In genomic region chr7:141934951-141935350, GRCm38 (mm10) we compare ENCODE assay signal across 19 mouse cellular contexts. TPM values are rescaled to one million over a fixed set of nuclear protein-coding genes. Genes with fewer than 3 reads are reported as not detected.
DNase-seq lines count a peak whose midpoint lies in the region; ATAC-seq and TF ChIP-seq lines count a peak whose summit lies in the region.
"Had no signal": no experiment of that assay in that cellular context is flagged by ENCODE, and none has a peak within 500 bp of the region (broad histone marks: within the 10 kb centered on the region; RNA-seq: fewer than 3 reads in every experiment).

No protein-coding gene starts in this region.

- H3K9ac ChIP-seq in neural tube, embryonic 11.5 days (ENCODE audit: low read length), result no peak overlapping the region
- no peak overlapping the region for H3K9ac ChIP-seq in hindbrain, embryonic 15.5 days
- H3K9ac ChIP-seq in neural tube, embryonic 14.5 days (replicated peaks; ENCODE audit: low read depth, low read length), result no peak overlapping the region
- H3K9ac ChIP-seq: liver, embryonic 15.5 days had no signal

- H3K9me3 ChIP-seq in neural tube, embryonic 11.5 days (ENCODE audit: control insufficient read depth, low read length), result no peaks in the 10 kb centered on the region
- H3K9me3 ChIP-seq in hindbrain, embryonic 15.5 days, result no peaks in the 10 kb centered on the region
- H3K9me3 ChIP-seq in neural tube, embryonic 14.5 days (ENCODE audit: control insufficient read depth, low read length), result no peaks in the 10 kb centered on the region
- H3K9me3 ChIP-seq: G1E; liver, embryonic 15.5 days had no signal

- no peak overlapping the region for H3K4me3 ChIP-seq in neural tube, embryonic 11.5 days (ENCODE audit: low read depth, low read length)
- H3K4me3 ChIP-seq in hindbrain, embryonic 15.5 days, result no peak overlapping the region
- no peak overlapping the region for H3K4me3 ChIP-seq in neural tube, embryonic 14.5 days (ENCODE audit: low read depth, low read length)
- H3K4me3 ChIP-seq in layer of hippocampus, adult 2 months, result no peak overlapping the region
- H3K4me3 ChIP-seq: liver, embryonic 15.5 days had no signal

- no peaks in the 10 kb centered on the region for H3K4me1 ChIP-seq in neural tube, embryonic 11.5 days (ENCODE audit: control insufficient read depth, insufficient read depth, low read length)
- H3K4me1 ChIP-seq in hindbrain, embryonic 15.5 days (replicated peaks), result peaks cover 13% of the 10 kb centered on the region; the same call in 1 of the 2 replicates
- no peaks in the 10 kb centered on the region for H3K4me1 ChIP-seq in neural tube, embryonic 14.5 days (ENCODE audit: control insufficient read depth, insufficient read depth, low read length)
- H3K4me1 ChIP-seq: liver, embryonic 15.5 days had no signal

- H3K27me3 ChIP-seq in neural tube, embryonic 11.5 days (ENCODE audit: control insufficient read depth, insufficient read depth, low read length), result no peaks in the 10 kb centered on the region
- H3K27me3 ChIP-seq in hindbrain, embryonic 15.5 days, result no peaks in the 10 kb centered on the region
- H3K27me3 ChIP-seq in neural tube, embryonic 14.5 days (ENCODE audit: control insufficient read depth, insufficient read depth, low read length), result no peaks in the 10 kb centered on the region

- H3K27ac ChIP-seq in neural tube, embryonic 11.5 days (ENCODE audit: low read depth, low read length), result peak overlapping the region; percentile 71
- peak overlapping the region; percentile 64 for H3K27ac ChIP-seq in hindbrain, embryonic 15.5 days (replicated peaks)
- H3K27ac ChIP-seq in neural tube, embryonic 14.5 days (ENCODE audit: low read depth, low read length), result peak overlapping the region; percentile 64
- H3K27ac ChIP-seq in layer of hippocampus, adult 2 months, result no peak overlapping the region
- H3K27ac ChIP-seq: liver, embryonic 15.5 days had no signal

- ATAC-seq in neural tube, embryonic 11.5 days (ENCODE audit: insufficient read depth, low FRiP score, low TSS enrichment), result no peak
- no peak for ATAC-seq in hindbrain, embryonic 15.5 days (ENCODE audit: low FRiP score, low read depth)
- no peak; the same call in 1 of the 2 replicates for ATAC-seq in neural tube, embryonic 14.5 days (ENCODE audit: low read depth)
- ATAC-seq: CD4-positive, CD25-positive, alpha-beta regulatory T cell, adult 4 months; inflammation-experienced regulatory T-cells, adult 6 months had no signal

- peak; percentile 26 for DNase-seq in cerebellum, adult 11-12 months
- no peak for DNase-seq in cerebellum, adult 11 months
- DNase-seq in neural tube, embryonic 11.5 days (ENCODE audit: low spot score), result no peak
- DNase-seq in neural tube, embryonic 10.5 days (ENCODE audit: extremely low spot score, low spot score), result no peak
- DNase-seq in layer of hippocampus, adult 2 months (ENCODE audit: low spot score in 2 of 2), result no peak
- DNase-seq in urinary bladder, postnatal 4 days (ENCODE audit: low spot score in 2 of 2), result no peak
- DNase-seq: adrenal gland, adult 2 months; gastrocnemius, postnatal 25 days; heart, postnatal 10 days; kidney, adult 9 months; kidney, postnatal 36 days; lung, postnatal 10 days; thymus, postnatal 4 days had no signal

- no peaks in the 10 kb centered on the region for H3K36me3 ChIP-seq in neural tube, embryonic 11.5 days (ENCODE audit: control insufficient read depth, insufficient read depth, low read length)
- H3K36me3 ChIP-seq in hindbrain, embryonic 15.5 days, result no peaks in the 10 kb centered on the region
- H3K36me3 ChIP-seq in neural tube, embryonic 14.5 days (ENCODE audit: control insufficient read depth, insufficient read depth, low read length), result no peaks in the 10 kb centered on the region
- H3K36me3 ChIP-seq: G1E; liver, embryonic 15.5 days had no signal

- H3K4me2 ChIP-seq in neural tube, embryonic 11.5 days (ENCODE audit: low read depth), result no peak overlapping the region
- H3K4me2 ChIP-seq in hindbrain, embryonic 15.5 days, result no peak overlapping the region
- H3K4me2 ChIP-seq in neural tube, embryonic 14.5 days (ENCODE audit: low read depth, low read length), result no peak overlapping the region
- H3K4me2 ChIP-seq: liver, embryonic 15.5 days had no signal

- 79% methylated on average over 6 of the region's 6 CpGs for WGBS in neural tube, embryonic 11.5 days
- WGBS in hindbrain, embryonic 15.5 days, result 54% methylated on average over 6 of the region's 6 CpGs
- 71% methylated on average over 6 of the region's 6 CpGs for WGBS in neural tube, embryonic 14.5 days

- no peak for TF ChIP-seq CTCF in layer of hippocampus, adult 2 months (conservative IDR thresholded peaks at IDR 0.05)

RNA-seq across cellular contexts. Expression of gene Brsk2, which starts 14.6 kb away (rescaled TPM):
- polyA plus RNA-seq in neural tube, embryonic 11.5 days (2014; fragmentation: Nextera tagmentation; extraction: Ambion mirVana), result 10.4 and 13.7 TPM in 2 replicates
- 20.6 and 23.1 TPM in 2 replicates for polyA plus RNA-seq in hindbrain, embryonic 15.5 days (2015; fragmentation: Nextera tagmentation; extraction: Ambion mirVana)
- polyA plus RNA-seq in neural tube, embryonic 14.5 days (2014; fragmentation: Nextera tagmentation; extraction: Ambion mirVana), result 25.8 and 27.7 TPM in 2 replicates
- 100 to 1,000 TPM; 175 to 181 TPM for total RNA-seq in layer of hippocampus, adult 2 months (2021)
- polyA plus RNA-seq: G1E had no signal

RNA-seq across cellular contexts. Expression of gene Tollip, which starts 16.6 kb away (rescaled TPM):
- polyA plus RNA-seq in neural tube, embryonic 11.5 days (2014; fragmentation: Nextera tagmentation; extraction: Ambion mirVana), result 70.1 and 74.9 TPM in 2 replicates
- polyA plus RNA-seq in hindbrain, embryonic 15.5 days (2015; fragmentation: Nextera tagmentation; extraction: Ambion mirVana), result 75.7 and 80.3 TPM in 2 replicates
- 69.2 and 80.0 TPM in 2 replicates for polyA plus RNA-seq in neural tube, embryonic 14.5 days (2014; fragmentation: Nextera tagmentation; extraction: Ambion mirVana)
- 100 to 1,000 TPM; 112 to 123 TPM for total RNA-seq in layer of hippocampus, adult 2 months (2021)
